Mouse (Mus musculus) CH12.LX (cell line): ENCODE results near the gene Sec24c. TPM values are rescaled to one million over a fixed set of nuclear protein-coding genes. Genes with fewer than 3 reads are reported as not detected.

Experiments
- DNase-seq: peaks from one replicate; pipeline ENCODE4 v3.0.0-alpha.2; 2013; ENCODE audit errors: extremely low read depth
- H3K27ac ChIP-seq: 2 replicates; pipeline ENCODE4 v1.5.1; 2012; ENCODE audit warnings: low read depth, mild to moderate bottlenecking, control low read depth, moderate library complexity; ENCODE audit not compliant: insufficient read depth
- H3K27me3 ChIP-seq: replicated peaks from 2 replicates; pipeline ENCODE3; 2012; ENCODE audit warnings: inconsistent platforms
- H3K36me3 ChIP-seq, 2 experiments: replicated peaks in 1 of 2; 2 replicates each; pipeline versions ENCODE3 to v1.6.1; 2012; ENCODE audit warnings: inconsistent platforms in 1 of 2, low read length in 1 of 2, mild to moderate bottlenecking in 1 of 2, mixed read lengths in 1 of 2, moderate library complexity in 1 of 2; ENCODE audit not compliant: control insufficient read depth in 1 of 2, insufficient read depth in 1 of 2
- H3K4me1 ChIP-seq, 2 experiments: 2 replicates each; pipeline ENCODE4 v1.6.1; 2012; ENCODE audit warnings: inconsistent platforms in 1 of 2, moderate library complexity in 1 of 2; ENCODE audit not compliant: insufficient read depth in 2 of 2, control insufficient read depth in 1 of 2
- H3K4me2 ChIP-seq: 2 replicates; pipeline ENCODE4 v1.6.1; 2012; ENCODE audit warnings: low read depth, mild to moderate bottlenecking, control low read depth; ENCODE audit not compliant: poor library complexity, insufficient read depth, severe bottlenecking
- H3K4me3 ChIP-seq, 3 experiments: fragments of 150-350 bp in 1 of 3; sonication (generic) in 1 of 3; replicated peaks in 1 of 3; 2 replicates each; pipeline versions ENCODE3 to v1.5.1; 2011 to 2012; ENCODE audit warnings: low read depth in 2 of 3, low read length in 2 of 3, mild to moderate bottlenecking in 2 of 3, moderate library complexity in 2 of 3, control low read depth in 1 of 3, improper control_type of control experiment in 1 of 3, inconsistent platforms in 1 of 3, mixed read lengths in 1 of 3; ENCODE audit not compliant: poor library complexity in 1 of 3
- H3K79me2 ChIP-seq: replicated peaks from 2 replicates; pipeline ENCODE4 v1.6.1; 2012; ENCODE audit warnings: mild to moderate bottlenecking, moderate library complexity; ENCODE audit not compliant: control insufficient read depth, poor library complexity, insufficient read depth, severe bottlenecking; ENCODE audit errors: extremely low read depth
- H3K9ac ChIP-seq: 2 replicates; pipeline ENCODE4 v1.6.1; 2012; ENCODE audit warnings: low read depth, mild to moderate bottlenecking, control low read depth, moderate library complexity; ENCODE audit not compliant: insufficient read depth
- H3K9me3 ChIP-seq: replicated peaks from 2 replicates; pipeline ENCODE3; 2012; ENCODE audit warnings: low read length, inconsistent platforms, mixed read lengths
- CHD2 ChIP-seq: IDR thresholded peaks from 2 replicates; pipeline ENCODE4 v1.6.1; 2011; ENCODE audit warnings: low read length, improper control_type of control experiment
- CTCF ChIP-seq, 2 experiments: IDR thresholded peaks in 1 of 2; conservative IDR thresholded peaks in 1 of 2; 2 replicates each; pipeline ENCODE4 v1.5.1; 2011 to 2012; ENCODE audit warnings: low read depth in 2 of 2, low read length in 2 of 2, improper control_type of control experiment in 1 of 2, inconsistent platforms in 1 of 2, mild to moderate bottlenecking in 1 of 2, moderate library complexity in 1 of 2
- ELF1 ChIP-seq: IDR thresholded peaks from 2 replicates; pipeline ENCODE4 v1.6.1; 2014; ENCODE audit warnings: low read depth, mild to moderate bottlenecking, inconsistent platforms, low read length, improper control_type of control experiment
- GABPA ChIP-seq: IDR thresholded peaks from 2 replicates; pipeline ENCODE4 v1.6.1; 2012; ENCODE audit warnings: low read depth, low read length, improper control_type of control experiment, inconsistent platforms; ENCODE audit not compliant: insufficient replicate concordance
- HCFC1 ChIP-seq: IDR thresholded peaks from 2 replicates; pipeline ENCODE4 v1.6.1; 2012; ENCODE audit warnings: low read depth, mild to moderate bottlenecking, inconsistent platforms, low read length, improper control_type of control experiment
- IRF4 ChIP-seq: IDR thresholded peaks from 2 replicates; pipeline ENCODE4 v1.6.1; 2014; ENCODE audit warnings: low read depth, mild to moderate bottlenecking, inconsistent platforms, low read length, improper control_type of control experiment
- JUN ChIP-seq: IDR thresholded peaks from 2 replicates; pipeline ENCODE4 v1.6.1; 2011; ENCODE audit warnings: low read depth, mild to moderate bottlenecking, low read length, improper control_type of control experiment, moderate library complexity; ENCODE audit not compliant: insufficient read depth
- KAT2A ChIP-seq: IDR thresholded peaks from 2 replicates; pipeline ENCODE4 v1.6.1; 2012; ENCODE audit warnings: low read length, improper control_type of control experiment, inconsistent platforms; ENCODE audit not compliant: insufficient replicate concordance
- MAFK ChIP-seq: IDR thresholded peaks from 2 replicates; pipeline ENCODE4 v1.6.1; 2011; ENCODE audit warnings: low read length, improper control_type of control experiment; ENCODE audit not compliant: insufficient replicate concordance
- MAX ChIP-seq: IDR thresholded peaks from 2 replicates; pipeline ENCODE4 v1.6.1; 2011; ENCODE audit warnings: low read length, improper control_type of control experiment
- MAZ ChIP-seq: IDR thresholded peaks from 2 replicates; pipeline ENCODE4 v1.6.1; 2012; ENCODE audit warnings: low read depth, mild to moderate bottlenecking, inconsistent platforms, low read length, improper control_type of control experiment, moderate library complexity
- MXI1 ChIP-seq: IDR thresholded peaks from 2 replicates; pipeline ENCODE4 v1.6.1; 2011; ENCODE audit warnings: mild to moderate bottlenecking, low read depth, low read length, improper control_type of control experiment
- NELFE ChIP-seq: IDR thresholded peaks from 2 replicates; pipeline ENCODE4 v1.6.1; 2011; ENCODE audit warnings: low read depth, low read length, improper control_type of control experiment
- POLR2AphosphoS2 ChIP-seq: IDR thresholded peaks from 2 replicates; pipeline ENCODE4 v1.6.1; 2011; ENCODE audit warnings: low read depth, low read length, improper control_type of control experiment
- SIN3A ChIP-seq: IDR thresholded peaks from 2 replicates; pipeline ENCODE4 v1.6.1; 2012; ENCODE audit warnings: low read length, improper control_type of control experiment, inconsistent platforms
- TCF12 ChIP-seq: IDR thresholded peaks from 2 replicates; pipeline ENCODE4 v1.6.1; 2014; ENCODE audit warnings: low read depth, mild to moderate bottlenecking, inconsistent platforms, low read length, improper control_type of control experiment
- USF2 ChIP-seq: conservative IDR thresholded peaks from 2 replicates; pipeline ENCODE4 v1.6.1; 2011; ENCODE audit warnings: low read depth, low read length, improper control_type of control experiment
- ZC3H11A ChIP-seq: IDR thresholded peaks from 2 replicates; pipeline ENCODE4 v1.6.1; 2012; ENCODE audit warnings: low read depth, mild to moderate bottlenecking, inconsistent platforms, low read length, improper control_type of control experiment
- ZMIZ1 ChIP-seq: IDR thresholded peaks from 2 replicates; pipeline ENCODE4 v1.6.1; 2012; ENCODE audit warnings: low read depth, mild to moderate bottlenecking, inconsistent platforms, low read length, improper control_type of control experiment
- dilution Hi-C: fragments of 300-500 bp; cut with MboI; formaldehyde crosslinking; loops from 2 replicates; pipeline ENCODE4 v1.14.3; 2020; ENCODE audit warnings: low sequenced_read_pairs; ENCODE audit not compliant: extremely low pct_unique_long_range_greater_than_20kb, extremely low pct_ligation_motif_present
- in situ Hi-C: fragments of 300-500 bp; cut with MboI; formaldehyde crosslinking; loops from 3 replicates; pipeline ENCODE4 v1.14.3; 2019; ENCODE audit warnings: low sequenced_read_pairs, low pct_ligation_motif_present, low pct_unique_long_range_greater_than_20kb, mixed read lengths
- polyA plus RNA-seq: library from polyadenylated mRNA; unstranded; fragments of >175 nt; gene quantifications from 2 replicates; pipeline ENCODE4 v1.2.1, GENCODE M21; 2012; ENCODE audit warnings: low read depth; ENCODE audit not compliant: insufficient read length
- total RNA-seq, 2 experiments: library from RNA; depleted of rRNA; stranded (reverse); fragments of 300-350 nt in 1 of 2; fragments of >200 nt in 1 of 2; gene quantifications; 2 replicates each; pipeline ENCODE4 v1.2.3; 2012 to 2014

Gene Sec24c
- total and polyA plus RNA-seq, 3 experiments = 51.2 to 122 (median 95.9) TPM

GRCm38 (mm10) chr14:20733952-20734774 is 60.1 kb downstream of the Sec24c start, which contains the start of gene Ndst2 (continued):
- TF ChIP-seq NELFE (peak; percentile 36; the same call in 1 of the 2 replicates), KAT2A (no peak)

- DNase-seq = no peak
- Histone ChIP-seq H3K4me3 (no peak overlapping the region), H3K36me3 (peaks cover 34 to 69% of the 10 kb centered on the region in 2 experiments), H3K9ac (no peak overlapping the region), H3K4me2 (no peak overlapping the region), H3K79me2 (no peaks in the 10 kb centered on the region; the same call in 1 of the 2 replicates), H3K4me1 (peaks cover 0 to 20% of the 10 kb centered on the region in 2 experiments; a peak in 2 of 4 replicates), H3K27me3 (no peaks in the 10 kb centered on the region), H3K9me3 (no peaks in the 10 kb centered on the region), H3K27ac (no peak overlapping the region)
- in situ Hi-C loops = no loop called here
- TF ChIP-seq MAZ (no peak), JUN (no peak), IRF4 (no peak), HCFC1 (no peak), KAT2A (no peak), MAX (no peak), USF2 (no peak), MAFK (no peak), POLR2AphosphoS2 (no peak), ZMIZ1 (no peak), TCF12 (no peak), ZC3H11A (no peak), GABPA (no peak), ELF1 (no peak), SIN3A (no peak), MXI1 (no peak), NELFE (no peak), CTCF (conservative IDR thresholded peaks at IDR 0.05 in 1 of 2, IDR thresholded peaks at IDR 0.05 in 1 of 2; ENCODE audit: low read depth in 2 of 2, low read length in 2 of 2) (no peak), CHD2 (no peak)
- dilution Hi-C loops = no loop called here
Observed at GRCm38 (mm10) chr14:20735052-20735451, 60.9 kb downstream of the Sec24c start.
